Mouse (Mus musculus) myocyte (in vitro differentiated cells): Measurements from ENCODE around the gene Pigg. TPM values are rescaled to one million over a fixed set of nuclear protein-coding genes. Genes with fewer than 3 reads are reported as not detected.

Source experiments
- H3K27me3 ChIP-seq: one replicate; pipeline ENCODE4 v1.6.1; 2011; ENCODE audit not compliant: control insufficient read depth, insufficient read depth, insufficient read length
- H3K36me3 ChIP-seq: one replicate; pipeline ENCODE4 v1.6.1; 2011; ENCODE audit not compliant: control insufficient read depth, insufficient read depth
- H3K4me2 ChIP-seq: one replicate; pipeline ENCODE4 v1.6.1; 2011; ENCODE audit warnings: low read depth, control low read depth
- H3K4me3 ChIP-seq: one replicate; pipeline ENCODE4 v1.5.1; 2011; ENCODE audit warnings: mild to moderate bottlenecking, control low read depth, moderate library complexity
- H3K79me2 ChIP-seq: one replicate; pipeline ENCODE4 v1.6.1; 2011; ENCODE audit not compliant: control insufficient read depth, insufficient read depth
- H3ac ChIP-seq: one replicate; pipeline ENCODE4 v1.6.1; 2011; ENCODE audit not compliant: control insufficient read depth, insufficient read length
- CEBPB ChIP-seq: IDR thresholded peaks from 2 replicates; pipeline ENCODE4 v1.6.1; 2011; ENCODE audit warnings: mild to moderate bottlenecking, moderate library complexity; ENCODE audit not compliant: poor library complexity, insufficient read depth, severe bottlenecking
- E2F4 ChIP-seq: IDR thresholded peaks from one replicate; pipeline ENCODE4 v1.6.1; 2011; ENCODE audit warnings: mild to moderate bottlenecking, control low read depth, moderate library complexity; ENCODE audit not compliant: insufficient read depth
- MAX ChIP-seq: IDR thresholded peaks from one replicate; pipeline ENCODE4 v1.6.1; 2011; ENCODE audit warnings: low read depth, mild to moderate bottlenecking, control low read depth
- MYOD1 ChIP-seq, 3 experiments: IDR thresholded peaks; one replicate each; pipeline ENCODE4 v1.6.1; 2011; ENCODE audit warnings: control low read depth in 2 of 3, low read depth in 2 of 3, mild to moderate bottlenecking in 2 of 3, moderate library complexity in 1 of 3; ENCODE audit not compliant: insufficient read length in 2 of 3, control insufficient read depth in 1 of 3
- MYOG ChIP-seq, 3 experiments: IDR thresholded peaks; one replicate each; pipeline ENCODE4 v1.6.1; 2011; ENCODE audit warnings: control low read depth in 2 of 3, low read depth in 2 of 3, mild to moderate bottlenecking in 2 of 3; ENCODE audit not compliant: insufficient read length in 2 of 3, control insufficient read depth in 1 of 3, insufficient read depth in 1 of 3
- POLR2A ChIP-seq: IDR thresholded peaks from one replicate; pipeline ENCODE4 v1.6.1; 2011; ENCODE audit warnings: low read depth, mild to moderate bottlenecking, control low read depth, moderate library complexity; ENCODE audit not compliant: insufficient read length
- POLR2AphosphoS2 ChIP-seq: IDR thresholded peaks from one replicate; pipeline ENCODE4 v1.6.1; 2011; ENCODE audit warnings: low read depth, control low read depth; ENCODE audit not compliant: insufficient read length
- REST ChIP-seq: IDR thresholded peaks from one replicate; pipeline ENCODE4 v1.6.1; 2011; ENCODE audit warnings: mild to moderate bottlenecking, control low read depth, moderate library complexity; ENCODE audit not compliant: insufficient read depth, insufficient read length
- SRF ChIP-seq: IDR thresholded peaks from one replicate; pipeline ENCODE4 v1.6.1; 2011; ENCODE audit warnings: low read depth; ENCODE audit not compliant: control insufficient read depth, insufficient read length
- TCF12 ChIP-seq: IDR thresholded peaks from one replicate; pipeline ENCODE4 v1.6.1; 2011; ENCODE audit warnings: mild to moderate bottlenecking, control low read depth; ENCODE audit not compliant: poor library complexity, insufficient read depth, severe bottlenecking
- TCF3 ChIP-seq: IDR thresholded peaks from one replicate; pipeline ENCODE4 v1.6.1; 2011; ENCODE audit warnings: low read depth, control low read depth; ENCODE audit not compliant: insufficient read length
- USF1 ChIP-seq: IDR thresholded peaks from one replicate; pipeline ENCODE4 v1.6.1; 2011; ENCODE audit warnings: low read depth, mild to moderate bottlenecking, control low read depth, moderate library complexity
- polyA plus RNA-seq: library from polyadenylated mRNA; unstranded; fragments of >200 nt; fragmentation: generic; extraction: Trizol; gene quantifications from one replicate; pipeline ENCODE4 v1.2.1, GENCODE M21; 2012; ENCODE audit warnings: missing spikeins

Gene Pigg
- polyA plus RNA-seq, 1 experiment = 1.8 TPM

DNA sequence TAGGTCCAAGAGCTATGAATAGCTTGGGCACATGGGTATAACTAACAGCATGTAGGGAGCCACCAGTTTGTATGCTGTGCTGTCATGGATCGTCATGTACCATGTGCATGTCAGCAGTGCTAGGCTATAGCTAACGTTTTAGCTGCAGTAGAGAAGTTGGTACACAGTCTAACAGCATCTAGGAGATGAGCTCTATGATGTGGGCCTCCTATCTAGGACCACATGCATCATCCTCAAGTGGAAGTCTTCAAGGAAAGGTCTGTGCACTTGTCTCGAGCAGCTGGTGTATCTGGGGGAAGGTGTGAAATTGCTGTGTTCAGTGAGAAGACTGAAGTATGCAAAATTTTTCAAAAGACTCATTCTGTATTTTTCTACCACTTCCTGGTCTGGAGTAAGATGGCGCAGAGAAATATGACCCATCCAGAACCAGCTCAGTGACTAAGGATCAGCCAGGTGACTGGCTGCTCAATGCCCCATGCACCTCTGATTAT lies 31.3 kb downstream of the Pigg start:
- Histone ChIP-seq H3K4me3 (no peak overlapping the region), H3K79me2 (no peaks in the 10 kb centered on the region), H3K36me3 (peaks cover 12% of the 10 kb centered on the region), H3K4me2 (no peak overlapping the region), H3ac (no peak overlapping the region), H3K27me3 (no peaks in the 10 kb centered on the region)
- TF ChIP-seq MYOD1 (IDR thresholded peaks at IDR 0.05; ENCODE audit: control insufficient read depth in 1 of 3, insufficient read length in 2 of 3, low read depth in 2 of 3) = no peak
- TF ChIP-seq SRF = no peak
- no peak for TF ChIP-seq TCF12
- no peak for TF ChIP-seq TCF3
- no peak for TF ChIP-seq POLR2AphosphoS2
- no peak for TF ChIP-seq MYOG (IDR thresholded peaks at IDR 0.05; ENCODE audit: control insufficient read depth in 1 of 3, insufficient read depth in 1 of 3, insufficient read length in 2 of 3, low read depth in 2 of 3)
- TF ChIP-seq CEBPB = no peak
- TF ChIP-seq POLR2A = no peak
- no peak for TF ChIP-seq USF1
- no peak for TF ChIP-seq MAX
- TF ChIP-seq REST = no peak
- no peak for TF ChIP-seq E2F4

DNA sequence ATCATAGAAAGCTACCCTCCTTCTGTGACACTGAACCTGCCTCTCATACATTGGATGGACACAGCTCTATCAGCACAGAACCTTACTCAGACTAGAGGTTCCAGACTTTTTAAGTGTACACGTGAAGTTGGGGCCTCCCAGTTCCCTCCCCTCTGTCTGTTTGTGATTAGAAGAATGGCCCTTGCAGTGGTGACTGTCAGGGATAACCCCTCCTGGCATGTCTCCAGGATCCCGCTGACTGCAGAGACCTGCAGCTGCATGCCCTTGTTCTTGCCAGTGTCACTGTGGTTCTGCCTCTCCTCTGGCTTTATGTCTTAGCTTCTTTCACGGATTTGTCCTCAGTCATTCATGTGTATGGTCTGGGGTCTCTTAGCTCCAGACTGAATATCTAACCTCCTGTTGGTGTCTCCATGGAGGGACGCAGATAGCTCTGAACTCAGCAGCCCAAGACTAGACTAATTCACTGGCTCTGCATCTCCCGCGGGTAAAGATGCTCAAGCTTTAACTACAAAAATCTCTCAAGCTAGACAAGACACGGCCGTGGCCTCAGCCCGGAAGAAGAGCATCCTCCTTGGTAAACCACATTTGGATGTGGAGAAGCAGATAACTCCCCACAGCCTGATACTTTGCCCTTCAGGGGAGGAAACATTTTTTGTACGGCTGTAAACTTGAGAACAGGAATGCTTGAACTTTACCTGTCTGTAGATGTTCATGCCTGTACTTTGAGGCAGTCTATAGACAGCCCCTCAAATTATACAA lies 33.1 kb downstream of the Pigg start:
- Histone ChIP-seq H3K27me3 (no peaks in the 10 kb centered on the region), H3K4me2 (no peak overlapping the region), H3K4me3 (no peak overlapping the region), H3K36me3 (peaks cover under 1% of the 10 kb centered on the region), H3K79me2 (no peaks in the 10 kb centered on the region), H3ac (no peak overlapping the region)
- TF ChIP-seq MYOG (IDR thresholded peaks at IDR 0.05; ENCODE audit: control insufficient read depth in 1 of 3, insufficient read depth in 1 of 3, insufficient read length in 2 of 3, low read depth in 2 of 3) = no peak
- no peak for TF ChIP-seq MAX
- TF ChIP-seq REST = no peak
- no peak for TF ChIP-seq TCF12
- no peak for TF ChIP-seq POLR2A
- no peak for TF ChIP-seq E2F4
- no peak for TF ChIP-seq CEBPB
- TF ChIP-seq TCF3 = no peak
- TF ChIP-seq POLR2AphosphoS2 = no peak
- TF ChIP-seq USF1 = no peak
- no peak for TF ChIP-seq MYOD1 (IDR thresholded peaks at IDR 0.05; ENCODE audit: control insufficient read depth in 1 of 3, insufficient read length in 2 of 3, low read depth in 2 of 3)
- TF ChIP-seq SRF = no peak

DNA sequence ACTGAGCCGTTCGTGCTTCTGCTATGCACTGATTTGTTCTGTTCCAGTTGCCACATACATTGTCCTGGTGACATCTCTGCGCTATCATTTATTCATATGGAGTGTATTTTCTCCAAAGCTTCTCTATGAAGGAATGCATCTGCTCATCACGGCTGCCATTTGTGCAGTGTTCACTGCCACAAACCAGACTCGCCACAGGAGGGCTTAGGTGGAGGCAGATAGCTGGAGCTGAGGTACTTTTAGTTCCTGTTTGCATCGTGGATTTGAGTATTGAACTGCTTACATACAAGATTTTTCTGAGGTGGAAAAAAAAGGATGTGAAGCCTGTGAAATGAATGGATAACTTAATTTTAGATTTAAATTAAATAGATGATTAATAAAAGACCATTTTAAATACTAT lies 35.4 kb downstream of the Pigg start:
- Histone ChIP-seq H3K4me3 (no peak overlapping the region), H3K27me3 (no peaks in the 10 kb centered on the region), H3K79me2 (no peaks in the 10 kb centered on the region), H3ac (no peak overlapping the region), H3K36me3 (no peaks in the 10 kb centered on the region), H3K4me2 (no peak overlapping the region)
- no peak for TF ChIP-seq POLR2AphosphoS2
- no peak for TF ChIP-seq MYOD1 (IDR thresholded peaks at IDR 0.05; ENCODE audit: control insufficient read depth in 1 of 3, insufficient read length in 2 of 3, low read depth in 2 of 3)
- no peak for TF ChIP-seq MAX
- TF ChIP-seq E2F4 = no peak
- no peak for TF ChIP-seq TCF12
- no peak for TF ChIP-seq POLR2A
- no peak for TF ChIP-seq USF1
- no peak for TF ChIP-seq MYOG (IDR thresholded peaks at IDR 0.05; ENCODE audit: control insufficient read depth in 1 of 3, insufficient read depth in 1 of 3, insufficient read length in 2 of 3, low read depth in 2 of 3)

DNA sequence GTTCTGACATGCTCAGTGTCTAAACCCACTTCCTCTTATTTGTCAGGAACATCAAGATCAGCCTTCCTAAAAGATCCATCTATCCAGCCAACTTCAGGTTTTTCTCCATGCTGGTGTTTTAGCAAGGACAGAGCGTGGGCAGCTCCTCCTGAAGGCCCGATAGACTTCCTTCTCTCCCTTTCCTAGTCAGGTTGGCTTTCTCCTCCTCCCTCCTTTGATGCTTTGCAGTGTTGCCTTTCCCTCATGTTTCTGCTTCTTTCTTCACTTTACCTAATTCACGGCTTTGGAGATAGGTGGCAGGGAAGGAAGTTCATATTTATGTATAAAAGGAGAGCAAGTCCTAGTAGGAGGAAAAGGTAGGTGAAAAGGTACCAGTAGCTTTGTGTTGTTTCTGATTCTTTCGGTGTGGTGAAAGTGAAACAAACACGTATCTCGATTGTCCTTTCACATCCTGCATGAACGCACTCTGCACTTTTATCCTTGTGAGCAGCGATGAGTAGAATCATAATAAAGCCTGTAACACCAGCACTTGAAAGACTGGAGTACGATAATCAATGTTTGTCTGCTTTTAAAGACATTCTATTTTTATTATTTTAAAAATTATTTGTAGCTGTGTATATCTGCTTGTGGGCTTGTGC lies 37.2 kb downstream of the Pigg start:
- no peaks in the 10 kb centered on the region for H3K27me3 ChIP-seq
- TF ChIP-seq POLR2A = no peak
- TF ChIP-seq MYOG (IDR thresholded peaks at IDR 0.05; ENCODE audit: control insufficient read depth in 1 of 3, insufficient read depth in 1 of 3, insufficient read length in 2 of 3, low read depth in 2 of 3) = no peak
- no peak for TF ChIP-seq USF1
- no peak for TF ChIP-seq MYOD1 (IDR thresholded peaks at IDR 0.05; ENCODE audit: control insufficient read depth in 1 of 3, insufficient read length in 2 of 3, low read depth in 2 of 3)
- TF ChIP-seq MAX = no peak
- no peak for TF ChIP-seq TCF12
- TF ChIP-seq SRF = no peak
- no peak for TF ChIP-seq CEBPB

DNA sequence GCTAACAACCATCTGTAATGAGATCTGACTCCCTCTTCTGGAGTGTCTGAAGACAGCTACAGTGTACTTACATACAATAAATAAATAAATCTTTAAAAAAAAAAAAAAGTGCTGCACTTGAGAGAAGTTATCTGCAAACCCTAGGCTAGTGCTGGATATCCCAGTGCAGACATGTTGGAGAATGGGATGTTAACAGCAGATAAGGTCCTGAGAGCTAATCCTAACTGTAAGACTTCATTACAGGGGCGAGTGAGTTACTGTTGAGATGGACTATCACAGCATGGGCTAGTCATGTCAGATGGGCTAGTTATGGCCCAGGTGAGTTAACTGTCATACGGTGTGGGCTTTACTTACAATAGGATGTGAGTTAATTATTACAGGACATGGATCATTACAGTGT lies 41.6 kb downstream of the Pigg start:
- no peak overlapping the region for H3K4me3 ChIP-seq
- no peaks in the 10 kb centered on the region for H3K36me3 ChIP-seq
- no peaks in the 10 kb centered on the region for H3K27me3 ChIP-seq
- TF ChIP-seq REST = no peak
- TF ChIP-seq SRF = no peak
- TF ChIP-seq POLR2AphosphoS2 = no peak
- TF ChIP-seq TCF3 = no peak
- no peak for TF ChIP-seq POLR2A
- no peak for TF ChIP-seq MYOD1 (IDR thresholded peaks at IDR 0.05; ENCODE audit: control insufficient read depth in 1 of 3, insufficient read length in 2 of 3, low read depth in 2 of 3)
- TF ChIP-seq MYOG (IDR thresholded peaks at IDR 0.05; ENCODE audit: control insufficient read depth in 1 of 3, insufficient read depth in 1 of 3, insufficient read length in 2 of 3, low read depth in 2 of 3) = no peak
- no peak for TF ChIP-seq E2F4
- TF ChIP-seq TCF12 = no peak
- no peak for TF ChIP-seq CEBPB
- TF ChIP-seq MAX = no peak
- TF ChIP-seq USF1 = no peak
- no peak overlapping the region for H3K4me2 ChIP-seq
- H3ac ChIP-seq = no peak overlapping the region
- H3K79me2 ChIP-seq = no peaks in the 10 kb centered on the region

More for the DNA sequence above, 37.2 kb downstream of the Pigg start:
- Histone ChIP-seq H3K36me3 (no peaks in the 10 kb centered on the region), H3ac (no peak overlapping the region), H3K4me3 (no peak overlapping the region), H3K79me2 (no peaks in the 10 kb centered on the region), H3K4me2 (no peak overlapping the region)
